Mouse (Mus musculus): ENCODE measurements around the gene Nfe2l2.

Nfe2l2 gene

DNA sequence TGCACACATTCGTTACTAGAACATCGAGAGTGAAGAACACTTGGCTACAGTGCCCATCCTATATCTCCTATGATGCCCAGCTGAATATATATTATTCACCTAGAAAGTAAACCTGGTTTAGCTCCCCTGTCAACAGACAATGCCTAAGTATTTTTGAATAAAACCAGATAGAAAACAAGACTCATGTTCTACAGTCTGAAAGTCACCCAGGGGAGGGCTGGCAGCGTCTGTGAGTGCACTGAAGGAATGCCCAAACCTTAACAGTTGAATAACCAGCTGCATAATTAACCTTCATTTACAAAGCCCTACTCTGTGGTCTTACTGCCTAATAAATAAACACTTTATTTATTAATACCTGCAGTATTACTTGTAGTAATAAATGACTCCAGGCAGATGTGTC, 19.9 kb downstream of the Nfe2l2 start:
- no peak for DNase-seq (ENCODE audit: low spot score)

DNA sequence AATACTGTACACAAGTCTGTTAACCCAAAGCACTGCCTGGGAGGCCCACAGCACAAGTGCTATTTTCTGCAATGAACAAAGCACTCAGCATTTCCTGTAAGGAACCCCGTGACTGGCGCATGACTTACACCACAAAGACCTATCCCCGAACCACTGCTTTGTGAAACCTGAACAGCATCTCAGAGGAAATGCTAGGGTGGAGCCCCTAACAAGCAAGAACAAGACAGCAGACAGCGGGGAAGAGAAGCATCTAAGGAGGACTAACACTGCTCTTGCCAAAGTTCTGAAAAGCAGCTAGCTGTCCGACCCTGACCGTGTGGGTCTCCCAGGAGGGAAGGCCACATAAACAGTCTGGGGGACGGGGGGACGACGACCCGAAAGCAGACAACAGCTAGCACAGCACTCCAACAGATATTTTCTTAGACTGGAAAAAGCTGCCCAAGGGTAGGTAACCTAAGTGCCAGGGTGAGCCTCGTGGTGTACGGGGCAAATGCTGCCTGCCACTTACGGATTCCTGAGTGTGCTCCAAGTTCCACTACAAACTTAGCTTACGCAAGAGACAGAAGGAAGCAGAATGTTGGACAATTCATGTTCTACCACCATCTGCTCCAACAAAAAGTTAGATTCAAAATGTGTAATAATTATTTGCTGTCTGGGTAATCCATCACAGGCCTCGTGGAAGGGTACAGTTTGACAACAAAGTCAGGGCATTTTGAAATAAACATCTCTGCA, 21.3 kb downstream of the Nfe2l2 start:
- peak; percentile 24 for DNase-seq (ENCODE audit: low spot score)

DNA sequence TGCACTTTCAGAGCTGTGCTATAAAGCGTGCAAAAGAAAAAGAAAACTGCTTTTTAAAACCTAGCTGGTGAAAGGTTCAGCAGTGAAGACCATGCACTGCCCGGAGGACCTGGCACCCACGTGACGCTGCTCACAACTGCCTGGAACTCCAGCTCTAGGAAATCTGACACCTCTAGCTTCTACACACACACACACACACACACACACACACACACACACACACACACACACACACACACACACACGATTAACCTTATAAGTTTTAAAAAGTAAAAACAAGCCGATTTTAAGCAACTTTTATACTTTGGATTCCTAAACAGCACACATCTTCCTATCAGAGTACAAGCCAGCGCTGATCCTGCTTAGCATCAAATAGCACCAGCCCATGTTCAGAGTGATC, 23.0 kb downstream of the Nfe2l2 start:
- no peak for DNase-seq (ENCODE audit: low spot score)

DNA sequence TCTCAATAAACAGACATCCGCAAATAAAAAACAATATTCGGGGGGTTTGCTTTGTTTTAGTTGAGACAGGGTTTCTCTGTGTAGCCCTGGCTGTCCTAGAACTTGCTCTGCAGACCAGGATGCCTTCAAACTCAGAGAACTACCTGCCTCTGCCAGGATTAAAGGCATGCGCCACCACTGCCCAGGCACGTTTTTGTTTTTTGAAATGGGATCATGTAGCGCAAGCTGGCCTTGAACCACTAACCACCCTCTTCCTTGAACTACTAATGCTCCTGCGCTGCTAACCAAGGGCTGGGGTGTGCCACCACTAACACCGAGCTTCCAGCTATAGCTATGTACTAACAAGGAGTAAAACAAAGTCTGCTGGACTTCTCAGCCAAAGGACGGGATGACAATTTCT, 24.5 kb downstream of the Nfe2l2 start:
- DNase-seq (ENCODE audit: low spot score): no peak

DNA sequence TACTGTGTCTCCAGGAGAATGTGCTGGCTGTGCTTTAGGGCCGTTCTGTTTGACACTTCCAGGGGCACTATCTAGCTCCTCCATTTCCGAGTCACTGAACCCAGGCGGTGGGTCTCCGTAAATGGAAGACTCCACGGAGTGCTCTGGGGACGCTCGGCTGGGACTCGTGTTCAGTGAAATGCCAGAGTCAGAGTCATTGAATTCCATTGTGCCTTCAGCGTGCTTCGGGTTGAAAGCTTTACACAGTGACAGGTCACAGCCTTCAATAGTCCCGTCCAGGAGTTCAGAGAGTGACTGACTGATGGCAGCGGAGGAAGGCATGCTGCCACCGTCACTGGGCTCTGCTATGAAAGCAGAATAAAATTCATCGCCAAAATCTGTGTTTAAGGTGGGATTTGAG, 27.9 kb downstream of the Nfe2l2 start:
- no peak for DNase-seq (ENCODE audit: low spot score)

DNA sequence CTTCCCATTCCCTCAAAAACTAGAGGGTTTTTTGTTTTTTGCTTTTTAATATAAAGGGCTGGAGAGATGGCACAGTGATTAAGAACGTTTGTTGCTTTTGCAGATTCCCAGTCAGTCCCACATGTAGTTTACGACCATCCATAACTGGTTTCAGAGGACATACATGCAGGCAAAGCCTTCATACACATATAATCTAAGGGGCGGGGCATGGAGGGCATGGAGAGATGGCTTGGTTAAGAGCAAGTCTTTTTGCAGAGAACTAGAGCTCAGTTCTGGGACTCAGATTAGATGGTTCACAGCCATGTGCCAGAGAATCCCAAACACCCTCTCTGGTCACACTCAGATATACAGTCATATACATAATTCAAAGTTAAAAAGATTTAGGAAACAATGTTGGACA, 31.9 kb downstream of the Nfe2l2 start:
- no peak for DNase-seq (ENCODE audit: low spot score)

DNA sequence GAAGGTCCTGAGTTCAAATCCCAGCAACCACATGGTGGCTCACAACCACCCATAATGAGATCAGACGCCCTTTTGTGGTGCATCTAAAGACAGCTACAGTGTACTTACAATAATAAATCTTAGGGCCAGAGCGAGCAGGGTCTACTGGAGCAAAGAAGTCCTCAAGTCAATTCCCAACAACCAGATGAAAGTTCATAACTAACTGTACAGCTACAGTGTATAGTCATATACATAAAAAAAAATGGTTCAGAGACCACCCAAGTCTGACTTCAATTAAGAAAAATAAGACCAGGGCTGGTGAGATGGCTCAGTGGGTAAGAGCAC, 33.1 kb downstream of the Nfe2l2 start:
- no peak for DNase-seq (ENCODE audit: low spot score)

DNA sequence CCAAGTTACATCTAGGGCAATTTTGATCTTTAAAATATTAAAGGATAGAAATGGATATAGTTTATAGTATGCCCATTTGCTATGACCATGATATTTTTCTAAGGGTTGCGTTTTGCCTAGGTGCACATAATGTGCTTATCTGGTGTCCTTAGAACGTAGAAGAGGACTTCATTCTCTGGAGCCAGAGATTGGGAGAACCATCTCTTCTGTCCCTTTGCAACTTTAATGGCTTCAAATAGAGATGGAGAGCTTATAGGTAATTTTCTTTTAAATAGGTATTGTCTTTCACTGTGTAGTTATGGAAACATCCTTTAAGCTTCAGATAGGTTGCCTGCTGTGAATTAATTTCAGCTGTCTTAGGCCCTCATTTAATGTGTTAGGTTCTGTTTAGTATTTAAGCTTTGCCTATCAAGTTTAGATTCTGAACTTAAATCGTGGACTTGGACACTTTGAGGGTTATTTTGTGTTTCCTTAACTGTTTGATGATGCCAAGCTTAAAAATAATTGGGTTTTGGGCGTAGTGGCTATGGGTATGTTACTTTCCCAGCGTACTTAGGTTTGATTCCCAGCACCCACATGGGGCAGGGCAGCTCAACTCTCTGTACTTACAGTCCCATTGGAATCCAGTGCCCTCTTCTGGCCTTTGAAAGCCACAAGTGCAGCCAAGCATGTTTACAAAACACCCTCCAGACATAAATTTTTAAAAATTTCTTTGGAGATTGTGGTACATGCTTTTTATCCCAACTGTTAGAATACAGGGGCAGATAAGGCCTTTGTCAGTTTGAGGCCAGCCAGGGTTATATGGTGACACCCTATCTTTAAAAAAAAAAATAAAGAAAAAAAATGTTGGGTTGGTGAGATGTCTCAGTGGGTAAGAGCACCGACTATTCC, 33.8 kb downstream of the Nfe2l2 start:
- no peak for DNase-seq (ENCODE audit: low spot score)

DNA sequence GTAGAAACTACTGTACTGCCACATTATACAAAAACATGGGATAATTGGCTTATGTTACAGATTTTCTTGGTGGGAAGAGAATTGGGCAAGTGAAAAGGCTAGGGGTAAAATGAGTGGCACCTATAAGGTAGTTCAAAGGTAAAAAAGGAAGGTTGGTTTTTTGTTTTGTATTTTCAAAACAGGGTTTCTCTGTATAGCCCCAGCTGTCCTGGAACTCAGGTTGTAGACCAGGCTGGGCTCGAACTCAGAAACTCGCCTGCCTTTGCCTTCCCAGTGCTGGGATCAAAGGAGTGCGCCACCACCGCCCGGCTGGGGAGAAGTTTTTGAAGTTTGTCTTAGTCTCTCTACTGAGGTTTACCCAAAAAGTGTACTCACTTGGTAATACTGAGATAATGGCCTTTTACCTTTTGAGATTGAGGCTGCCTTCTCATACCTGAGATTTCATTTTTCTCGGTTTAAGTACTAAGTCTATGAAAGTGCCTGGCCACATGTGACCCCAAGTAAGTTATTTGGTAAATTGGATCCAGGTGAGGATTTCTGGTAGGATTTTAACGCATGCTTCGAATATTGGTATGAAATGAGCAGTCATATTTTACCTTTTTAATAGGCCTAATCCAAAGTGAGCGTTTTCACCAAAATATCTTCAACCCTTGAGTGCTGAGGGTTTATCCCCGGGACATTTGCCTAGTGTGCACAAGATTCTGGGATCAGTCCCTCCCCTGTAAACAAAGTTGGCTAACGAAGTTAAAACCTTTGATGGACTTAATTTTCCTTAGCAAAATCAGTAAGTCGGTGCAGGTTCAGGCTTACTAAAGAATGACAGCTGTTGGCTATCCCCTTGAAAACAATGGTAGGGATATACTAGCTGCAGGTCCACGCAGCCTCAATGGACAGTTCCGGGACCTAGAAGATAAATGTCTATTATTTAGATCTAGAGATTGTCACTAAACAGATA, 34.7 kb downstream of the Nfe2l2 start:
- DNase-seq (ENCODE audit: low spot score): no peak

DNA sequence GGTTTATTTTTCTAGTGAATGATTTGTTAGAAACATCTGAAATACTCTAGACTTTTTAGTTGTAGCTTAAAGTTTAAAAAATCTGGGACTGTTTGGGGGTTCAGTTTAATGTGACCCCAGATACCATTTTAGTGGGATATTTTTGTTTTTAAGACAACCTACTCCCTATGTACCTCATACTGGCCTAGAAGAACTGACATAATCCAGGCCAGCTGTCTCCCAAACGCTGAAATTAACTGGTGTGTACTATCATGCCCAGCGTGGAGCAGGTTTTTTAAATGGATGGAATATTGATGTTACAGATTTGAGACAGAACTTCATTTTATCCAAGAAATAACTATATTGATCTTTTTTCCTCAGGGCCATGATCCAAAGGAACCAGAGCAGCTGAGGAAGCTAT, 43.3 kb downstream of the Nfe2l2 start:
- no peak for DNase-seq (ENCODE audit: low spot score)

DNA sequence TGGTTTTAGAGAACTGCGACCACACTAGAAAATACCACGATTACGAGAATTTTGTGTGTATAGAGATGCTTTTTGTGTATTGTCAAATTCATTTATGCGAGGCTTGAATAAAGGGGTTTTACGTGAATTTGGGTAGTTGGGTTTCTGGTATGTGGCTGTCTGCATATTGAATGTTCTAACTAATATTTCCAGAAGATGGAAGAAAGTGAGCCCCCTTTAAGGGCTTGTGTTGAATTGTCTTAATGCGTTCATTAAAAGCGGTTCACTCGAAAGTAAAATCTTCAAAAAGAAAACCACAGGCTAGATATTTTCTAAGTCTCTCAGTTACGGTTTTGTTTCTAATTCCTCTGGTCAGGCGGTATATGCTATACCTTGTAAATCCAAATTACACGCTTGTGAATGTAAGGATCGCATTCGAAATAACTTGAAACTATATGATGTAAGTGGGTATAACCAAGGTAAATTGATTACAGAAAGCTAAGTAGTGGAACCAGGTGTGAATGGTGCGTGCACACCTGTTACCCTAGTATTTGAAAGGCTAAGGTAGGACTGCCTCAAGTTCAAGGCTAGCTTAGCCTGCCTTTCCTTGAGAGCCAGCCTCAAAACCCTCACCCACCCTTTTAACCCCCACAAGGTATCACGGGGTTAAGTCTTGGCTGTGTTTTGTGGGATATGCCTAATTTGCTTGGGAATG, 44.0 kb downstream of the Nfe2l2 start:
- no peak for DNase-seq (ENCODE audit: low spot score)

DNA sequence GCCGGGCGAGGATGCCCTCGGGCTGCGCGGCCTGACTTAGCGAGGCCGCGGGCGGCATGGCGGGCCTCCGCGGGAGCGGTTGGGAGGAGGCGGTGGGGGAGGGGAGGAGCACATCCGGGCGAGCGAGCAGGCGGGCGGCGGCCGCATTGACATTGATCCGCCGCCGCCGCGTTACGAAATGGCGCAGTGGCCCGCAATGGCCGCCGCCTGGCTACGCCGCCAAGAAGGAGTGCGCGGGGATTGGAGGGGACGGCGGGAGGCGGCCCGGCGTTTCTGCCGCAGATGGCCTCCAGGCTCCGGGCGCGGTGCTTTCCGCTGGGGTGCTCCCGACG, 44.8 kb downstream of the Nfe2l2 start:
- DNase-seq (ENCODE audit: low spot score): peak; percentile 84

DNA sequence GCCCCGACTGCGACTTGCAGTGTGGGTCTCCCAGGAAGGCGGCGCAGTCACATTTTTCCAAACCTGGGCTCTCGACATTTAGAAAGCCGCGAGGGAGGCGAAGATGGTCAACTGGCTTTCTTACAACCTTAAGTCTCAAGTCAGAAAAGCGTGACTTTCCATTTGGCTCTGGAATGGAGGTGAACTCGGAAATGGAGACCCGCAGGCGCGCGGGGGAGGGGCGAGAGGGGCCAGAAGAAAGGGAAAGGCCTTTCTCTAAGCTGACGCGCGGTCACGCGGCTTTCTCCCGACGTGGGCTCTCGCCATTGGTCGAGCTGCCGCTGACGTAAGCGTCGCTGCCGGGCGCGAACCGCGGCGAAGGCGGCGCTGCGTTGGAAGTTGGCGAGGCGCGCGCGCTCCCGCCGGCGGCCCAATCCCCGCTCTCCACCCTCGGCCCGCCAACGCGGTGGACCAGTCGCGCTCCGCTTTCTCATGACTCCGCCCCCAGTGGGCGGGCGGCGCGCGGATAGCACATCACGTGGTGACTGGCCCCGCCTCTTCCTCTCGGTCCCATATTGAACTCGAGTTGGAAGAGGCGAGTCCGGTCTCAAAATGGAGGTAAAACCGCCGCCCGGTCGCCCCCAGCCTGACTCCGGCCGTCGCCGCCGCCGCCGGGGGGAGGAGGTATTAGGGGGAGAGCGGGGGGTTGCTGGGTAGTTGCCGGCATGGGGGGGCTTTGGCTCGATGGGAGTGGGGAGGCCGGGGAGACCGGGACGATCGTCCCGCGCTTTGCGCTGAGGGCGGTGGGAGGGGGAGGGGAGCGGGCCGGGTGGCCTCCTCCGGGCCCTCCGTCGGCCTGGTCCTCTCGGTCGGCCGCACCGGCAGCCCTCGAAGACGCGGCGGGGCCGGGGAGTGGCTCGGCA, 45.5 kb downstream of the Nfe2l2 start, which contains the start of gene Hnrnpa3:
Gene Hnrnpa3, plus strand, starts transcription at position 535 of the 902 bp plus-strand sequence.
- DNase-seq (ENCODE audit: low spot score): peak; percentile 99

DNA sequence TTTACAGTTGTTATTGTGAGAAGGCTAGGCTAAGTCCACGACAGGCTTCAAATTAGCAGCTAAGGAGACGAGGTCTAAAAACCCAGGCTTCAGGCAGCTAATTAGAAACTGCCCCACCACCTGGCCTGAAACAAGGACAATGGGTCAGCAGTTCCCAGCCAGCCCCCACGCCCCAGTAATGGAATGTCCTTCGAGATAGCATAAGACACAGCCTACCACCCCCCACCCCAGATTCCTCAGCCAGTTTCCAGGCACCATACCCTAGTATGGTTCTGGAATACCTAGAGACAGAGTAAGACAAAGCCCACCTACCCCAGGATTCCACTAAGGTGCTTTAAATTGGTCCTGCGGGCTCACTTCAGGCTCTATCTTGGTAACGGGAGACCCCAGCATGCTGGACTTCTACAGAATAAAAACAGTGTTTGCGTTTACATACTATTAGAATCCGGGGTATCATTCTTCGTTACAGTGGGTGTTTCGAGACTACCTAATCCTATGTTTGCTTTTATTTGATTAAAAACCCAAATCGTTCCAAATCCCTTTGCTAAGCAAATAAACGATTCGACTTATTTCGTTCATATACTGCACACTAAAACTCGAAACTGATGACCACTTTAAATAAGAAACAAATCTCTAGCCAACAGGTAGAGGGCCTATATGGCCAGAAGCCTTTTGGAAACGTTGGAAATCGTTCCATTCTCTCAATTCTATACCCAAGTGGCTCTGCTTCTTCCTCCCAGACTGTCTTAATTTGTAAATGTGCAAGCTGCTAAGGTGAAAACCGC, 46.3 kb downstream of the Nfe2l2 start:
- DNase-seq (ENCODE audit: low spot score): no peak

DNA sequence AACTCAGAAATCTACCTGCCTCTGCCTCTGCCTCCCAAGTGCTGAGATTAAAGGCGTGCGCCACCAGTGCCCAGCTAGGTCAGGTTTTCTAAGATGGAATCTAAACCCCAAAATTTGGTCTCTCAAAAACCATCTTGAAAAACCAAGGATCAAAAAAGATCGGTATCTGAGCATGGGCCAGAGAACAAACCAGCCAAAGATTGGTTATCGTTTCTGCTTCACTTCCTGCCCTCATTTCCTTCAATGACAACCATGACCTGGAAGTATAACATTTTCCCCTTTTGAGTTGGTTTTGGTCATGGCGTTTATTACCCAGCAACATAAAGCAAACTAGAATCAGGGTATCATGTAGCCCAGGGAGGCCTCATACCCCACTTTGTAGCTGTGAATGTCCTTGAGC, 47.5 kb downstream of the Nfe2l2 start:
- no peak for DNase-seq (ENCODE audit: low spot score)

DNA sequence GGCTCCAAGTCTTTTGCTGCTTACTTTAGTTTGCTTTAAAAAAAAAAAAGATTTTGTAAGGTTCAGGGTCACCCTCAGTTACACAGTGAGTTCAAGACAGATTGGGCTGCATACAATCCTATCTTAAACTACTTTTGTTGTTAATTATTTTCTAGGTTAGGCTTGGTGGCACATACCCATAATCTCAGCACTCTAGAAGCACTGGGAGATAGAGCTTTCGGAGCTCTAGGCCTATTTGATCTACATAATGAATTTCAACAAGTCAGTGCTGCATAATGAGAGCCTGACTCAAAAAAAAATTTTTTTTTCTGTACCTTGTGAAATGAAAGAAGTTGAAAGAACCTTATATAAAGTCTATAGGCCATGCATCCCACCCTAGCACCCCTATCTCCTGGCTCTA, 49.8 kb downstream of the Nfe2l2 start:
- DNase-seq (ENCODE audit: low spot score): no peak

DNA sequence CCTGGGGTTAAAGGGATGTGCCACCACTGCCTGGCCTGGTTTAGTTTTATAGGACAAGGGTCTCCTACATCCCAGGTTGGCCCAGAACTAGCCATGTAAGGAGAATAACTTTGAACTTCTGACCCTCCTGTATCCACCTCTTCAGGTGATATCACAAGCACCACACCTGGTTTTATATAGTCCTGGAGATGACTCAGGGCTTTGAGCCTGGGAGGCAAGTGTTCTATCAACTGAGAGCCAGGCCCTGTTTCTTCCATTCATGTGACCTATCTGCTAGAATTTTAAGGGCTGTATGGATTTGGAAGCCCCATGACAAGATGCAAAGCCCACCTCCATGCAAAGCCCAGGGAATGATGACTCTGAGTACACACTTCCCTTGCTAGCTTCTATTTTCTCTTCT, 51.3 kb downstream of the Nfe2l2 start:
- no peak for DNase-seq (ENCODE audit: low spot score)

DNA sequence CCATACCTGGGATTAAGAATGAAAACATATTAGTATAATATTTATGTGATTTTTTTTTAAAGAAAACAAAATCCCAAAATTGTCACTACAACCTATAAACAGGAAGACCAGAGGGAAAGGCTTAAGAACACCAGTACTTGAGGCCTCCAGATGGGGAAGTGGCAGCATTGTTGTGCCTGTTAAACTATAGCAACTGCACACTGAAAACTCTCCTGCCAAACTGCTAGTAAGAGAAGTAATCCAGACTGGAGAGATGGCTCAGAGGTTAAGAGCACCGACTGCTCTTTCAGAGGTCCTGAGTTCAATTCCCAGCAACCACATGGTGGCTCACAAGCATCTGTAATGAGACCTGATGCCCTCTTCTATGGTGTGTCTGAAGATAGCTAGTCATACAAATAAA, 54.0 kb downstream of the Nfe2l2 start:
- no peak for DNase-seq (ENCODE audit: low spot score)

DNA sequence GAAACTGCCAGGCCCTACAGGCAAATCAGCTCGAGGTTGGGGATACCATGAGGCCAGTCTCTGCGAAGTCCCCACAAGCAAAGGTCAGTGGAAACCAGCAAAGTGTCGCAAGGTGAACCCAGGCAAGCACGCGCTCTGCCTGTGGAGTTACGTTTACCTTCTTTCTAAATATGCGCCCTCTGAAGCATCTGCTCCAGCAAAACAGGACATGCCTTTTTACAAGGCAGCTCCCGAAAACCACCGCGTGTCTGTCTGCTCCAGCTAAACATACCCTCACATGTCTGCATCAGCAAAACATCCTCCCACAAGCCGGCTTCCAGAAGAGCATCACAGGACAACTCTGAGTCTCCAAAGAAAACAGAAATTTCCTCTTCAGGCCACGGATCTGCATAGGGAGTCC, 59.2 kb downstream of the Nfe2l2 start:
- DNase-seq (ENCODE audit: low spot score): no peak

DNA sequence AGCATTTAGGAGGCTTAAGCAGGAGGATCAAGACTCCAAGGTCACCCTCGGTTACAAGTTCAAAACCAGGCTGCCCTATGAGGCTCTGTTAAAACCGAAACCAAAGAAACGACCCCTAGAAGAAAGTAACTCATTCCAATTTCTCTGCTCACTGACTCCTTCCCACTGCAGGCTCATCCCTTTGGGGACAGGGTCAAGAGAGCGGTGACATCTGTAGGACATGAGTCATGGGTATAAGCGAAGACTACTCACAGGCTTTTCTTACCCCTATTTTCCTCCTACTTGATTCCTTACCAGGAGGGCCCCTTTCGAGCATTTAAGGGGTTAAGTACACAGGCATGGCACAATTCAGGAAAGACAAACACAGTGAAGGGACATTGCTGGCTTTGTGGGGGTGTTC, 60.5 kb downstream of the Nfe2l2 start:
- no peak for DNase-seq (ENCODE audit: low spot score)
